Mouse (Mus musculus) stomach, embryonic 14.5 days (tissue): ENCODE results near the gene Slc2a12. TPM values are rescaled to one million over a fixed set of nuclear protein-coding genes. Genes with fewer than 3 reads are reported as not detected.
A peak's percentile ranks its signal among the peaks of the same experiment; 100 is the strongest.

Source experiments
- ATAC-seq: fragments of 200-750 bp; cut with Nextera tagmentation; 2 replicates; pipeline ENCODE4 v1.8.0; 2017; ENCODE audit warnings: low read depth, moderate TSS enrichment; ENCODE audit not compliant: insufficient number of reproducible peaks, insufficient read depth, low FRiP score
- H3K27ac ChIP-seq: fragments of 300-500 bp; sonication (generic); 2 replicates; pipeline ENCODE4 v1.5.1; 2014; ENCODE audit warnings: mild to moderate bottlenecking, low read length, moderate library complexity, mixed read lengths
- H3K27me3 ChIP-seq: fragments of 300-500 bp; sonication (generic); 2 replicates; pipeline ENCODE4 v1.6.1; 2014; ENCODE audit warnings: low read length, control low read depth, mixed read lengths; ENCODE audit not compliant: control insufficient read depth, insufficient read depth
- H3K36me3 ChIP-seq: fragments of 300-500 bp; sonication (generic); 2 replicates; pipeline ENCODE4 v1.6.1; 2014; ENCODE audit warnings: mild to moderate bottlenecking, control low read depth, low read length, moderate library complexity, mixed read lengths; ENCODE audit not compliant: control insufficient read depth, insufficient read depth
- H3K4me1 ChIP-seq: fragments of 300-500 bp; sonication (generic); 2 replicates; pipeline ENCODE4 v1.6.1; 2014; ENCODE audit warnings: low read length, control low read depth, mixed read lengths; ENCODE audit not compliant: control insufficient read depth, insufficient read depth
- H3K4me2 ChIP-seq: fragments of 300-500 bp; sonication (generic); replicated peaks from 2 replicates; pipeline ENCODE4 v1.6.1; 2014; ENCODE audit warnings: low read depth, low read length, control low read depth
- H3K4me3 ChIP-seq: fragments of 300-500 bp; sonication (generic); 2 replicates; pipeline ENCODE4 v1.5.1; 2014; ENCODE audit warnings: low read depth, low read length, control low read depth
- H3K9ac ChIP-seq: fragments of 300-500 bp; sonication (generic); replicated peaks from 2 replicates; pipeline ENCODE4 v1.6.1; 2014; ENCODE audit warnings: low read depth, mild to moderate bottlenecking, control low read depth, low read length, moderate library complexity, mixed read lengths
- H3K9me3 ChIP-seq: fragments of 300-500 bp; sonication (generic); 2 replicates; pipeline ENCODE4 v1.6.1; 2016; ENCODE audit warnings: low read depth, low read length, control low read depth; ENCODE audit not compliant: control insufficient read depth
- WGBS: fragments of 180-500 bp; shearing (Covaris S2); extraction: QIAGEN DNeasy Blood & Tissue Kit; methylation state at CpG from one replicate; pipeline ENCODE4 v1.1.7; 2014; 5-methylcytosine and 5-hydroxymethylcytosine counted together
- polyA plus RNA-seq: library from polyadenylated mRNA; unstranded; fragments of >200 nt; fragmentation: Nextera tagmentation; extraction: Ambion mirVana; gene quantifications from 2 replicates; pipeline ENCODE4 v1.2.1, GENCODE M21; 2014

Slc2a12 gene
- polyA plus RNA-seq, 1 experiment from 2014 or later: 2.8 TPM

DNA sequence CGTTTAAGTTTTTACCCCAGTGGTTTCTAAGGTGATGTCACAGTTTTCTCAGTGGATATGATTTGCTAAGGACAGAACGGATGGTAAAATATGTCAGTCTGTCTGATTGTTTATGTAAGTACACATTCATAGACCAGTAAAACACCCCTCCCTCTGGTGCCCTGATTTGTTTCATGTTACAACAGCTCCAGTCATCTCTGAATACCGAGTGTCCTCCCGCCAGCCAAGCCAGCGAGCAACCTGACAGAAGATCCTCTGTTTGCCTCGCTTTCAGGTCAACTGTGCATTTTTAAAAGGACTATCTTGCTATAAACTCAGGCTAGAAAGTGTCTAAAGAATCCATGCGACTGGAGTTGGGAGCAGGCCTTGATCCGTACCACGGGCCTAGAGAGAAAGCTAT, 640 bp upstream of the Slc2a12 start:
- H3K4me3 ChIP-seq: no peak overlapping the region
- no peaks in the 10 kb centered on the region for H3K36me3 ChIP-seq
- no peak overlapping the region for H3K4me2 ChIP-seq
- peaks cover 4% of the 10 kb centered on the region; the same call in 1 of the 2 replicates for H3K4me1 ChIP-seq
- H3K9ac ChIP-seq: no peak overlapping the region
- H3K27me3 ChIP-seq: no peaks in the 10 kb centered on the region
- WGBS: 55% methylated on average over 9 of the region's 9 CpGs
- peaks cover 5% of the 10 kb centered on the region; the same call in 1 of the 2 replicates for H3K9me3 ChIP-seq
- H3K27ac ChIP-seq: no peak overlapping the region
- ATAC-seq: no peak

DNA sequence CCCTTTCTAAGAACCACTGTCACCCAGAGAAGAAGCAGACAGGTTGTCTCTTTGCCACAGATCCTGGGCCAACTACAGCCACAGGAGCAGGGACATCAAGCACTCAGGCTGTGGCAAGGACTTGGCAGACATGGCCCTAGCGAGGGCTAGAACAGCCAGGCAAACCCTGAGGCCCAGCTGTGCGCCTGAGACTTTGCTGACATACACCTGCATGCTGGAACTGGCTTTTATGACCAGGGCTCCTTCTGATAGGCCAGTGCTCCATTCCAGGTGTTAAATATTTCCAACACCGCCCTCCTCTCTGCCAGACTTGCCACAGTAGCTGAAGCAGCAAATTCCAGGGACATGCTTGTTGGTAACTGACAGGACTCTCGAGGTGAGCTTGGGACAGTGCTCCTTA, 3.9 kb downstream of the Slc2a12 start:
- H3K4me3 ChIP-seq: no peak overlapping the region
- H3K4me1 ChIP-seq: peaks cover 4% of the 10 kb centered on the region; the same call in 1 of the 2 replicates
- H3K27ac ChIP-seq: no peak overlapping the region
- no peaks in the 10 kb centered on the region for H3K27me3 ChIP-seq
- peaks cover 5% of the 10 kb centered on the region; the same call in 1 of the 2 replicates for H3K9me3 ChIP-seq
- no peak overlapping the region for H3K9ac ChIP-seq
- no peak overlapping the region for H3K4me2 ChIP-seq
- 68% methylated on average over 4 of the region's 4 CpGs for WGBS
- 0 out of 2 replicates have a peak, but pooled peaks have one; percentile 62 for ATAC-seq
- no peaks in the 10 kb centered on the region for H3K36me3 ChIP-seq

DNA sequence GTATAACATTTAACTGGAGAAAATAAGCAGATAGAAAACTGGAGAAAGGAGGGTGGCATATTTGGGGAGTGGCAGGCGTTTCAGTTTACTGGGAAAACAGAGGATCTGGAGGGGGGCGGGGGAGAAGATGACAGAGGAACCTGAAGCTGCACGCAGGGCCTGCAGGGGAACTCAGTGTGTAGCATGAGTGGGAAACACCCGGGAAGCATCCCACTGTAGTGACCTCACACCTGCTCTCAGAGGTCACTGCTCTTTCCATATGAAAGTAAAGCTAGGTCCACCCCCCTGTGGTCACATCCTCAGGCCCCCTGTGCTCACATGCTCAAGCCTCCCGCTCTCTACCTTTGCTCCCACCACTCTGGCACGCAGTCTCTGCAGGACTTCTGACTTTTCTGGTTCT, 9.0 kb downstream of the Slc2a12 start:
- Histone ChIP-seq H3K9me3 (no peaks in the 10 kb centered on the region), H3K4me2 (no peak overlapping the region), H3K27me3 (no peaks in the 10 kb centered on the region), H3K36me3 (no peaks in the 10 kb centered on the region), H3K27ac (no peak overlapping the region), H3K4me1 (no peaks in the 10 kb centered on the region), H3K9ac (no peak overlapping the region), H3K4me3 (no peak overlapping the region)
- ATAC-seq: no peak
- 42% methylated on average over 6 of the region's 6 CpGs for WGBS

DNA sequence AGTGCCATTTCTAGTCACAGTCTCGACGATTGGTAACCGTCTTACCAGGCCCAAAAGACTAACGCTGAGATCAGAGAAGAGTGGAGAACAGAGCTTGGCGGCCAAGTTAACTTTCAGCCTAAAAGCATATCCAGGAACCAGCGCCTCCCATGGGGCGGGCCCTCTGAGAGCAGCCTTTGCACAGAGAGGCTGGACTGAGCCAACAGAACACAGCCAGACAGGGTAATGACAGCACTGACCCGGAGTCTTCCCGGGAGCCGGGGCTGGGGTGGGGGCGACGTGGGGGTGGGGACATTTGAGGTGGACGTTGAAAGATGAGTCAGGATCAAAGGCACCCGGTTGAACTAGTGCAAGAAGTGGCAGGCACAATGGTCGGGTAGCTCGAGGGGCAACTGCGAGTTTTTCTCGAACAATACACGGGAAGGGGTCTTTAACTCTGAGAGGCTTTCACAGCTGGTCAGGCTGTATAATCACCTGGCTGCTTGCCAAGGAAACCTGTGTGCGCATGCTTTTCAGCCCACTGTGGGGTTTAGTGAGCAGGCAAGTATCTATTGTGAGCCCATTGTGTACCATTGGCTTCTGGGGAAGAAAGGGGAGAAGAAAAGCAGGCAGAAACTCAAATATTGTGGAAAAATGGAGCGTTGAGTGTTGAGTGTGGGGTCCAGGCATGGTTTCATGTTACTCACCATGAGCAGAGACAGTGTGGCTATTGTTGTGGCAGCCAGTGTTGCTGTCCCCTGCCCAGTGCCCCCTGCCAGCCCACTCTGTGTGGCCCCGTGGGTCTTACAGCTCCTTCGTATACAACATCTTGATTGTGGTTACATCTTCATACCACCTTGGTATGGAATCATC, 13.9 kb downstream of the Slc2a12 start:
- H3K27me3 ChIP-seq: no peaks in the 10 kb centered on the region
- H3K9ac ChIP-seq: no peak overlapping the region
- 35% methylated on average over 23 of the region's 23 CpGs for WGBS
- peak overlapping the region; percentile 25; the same call in 1 of the 2 replicates for H3K4me2 ChIP-seq
- no peaks in the 10 kb centered on the region for H3K9me3 ChIP-seq
- no peaks in the 10 kb centered on the region for H3K36me3 ChIP-seq
- H3K27ac ChIP-seq: peak overlapping the region; percentile 74
- H3K4me1 ChIP-seq: 0 out of 2 replicates have a peak, but pooled peaks cover 5% of the 10 kb centered on the region
- ATAC-seq: peak; percentile 85
- H3K4me3 ChIP-seq: no peak overlapping the region

DNA sequence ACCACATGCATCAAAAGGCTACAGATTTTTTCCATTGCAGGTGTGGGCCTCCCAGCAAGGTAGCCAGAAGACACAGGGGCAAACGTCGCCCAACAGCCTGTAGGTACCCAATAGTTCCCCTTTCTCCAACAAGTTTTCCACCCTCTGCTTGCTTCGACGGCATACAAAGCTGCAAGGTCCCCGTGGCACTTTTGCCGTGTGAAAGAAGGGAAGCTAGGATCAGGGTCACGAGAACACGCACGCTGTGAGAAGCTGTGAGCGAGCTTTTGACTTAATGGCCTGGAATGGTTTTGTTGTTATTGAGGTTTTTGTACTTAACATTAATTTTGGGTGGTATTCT, 14.5 kb downstream of the Slc2a12 start:
- Histone ChIP-seq H3K9ac (no peak overlapping the region), H3K36me3 (no peaks in the 10 kb centered on the region), H3K4me3 (no peak overlapping the region), H3K27ac (peak overlapping the region; percentile 74), H3K27me3 (no peaks in the 10 kb centered on the region), H3K4me2 (no peak overlapping the region), H3K4me1 (0 out of 2 replicates have a peak, but pooled peaks cover 5% of the 10 kb centered on the region), H3K9me3 (no peaks in the 10 kb centered on the region)
- 88% methylated on average over 10 of the region's 10 CpGs for WGBS
- no peak; the same call in 1 of the 2 replicates for ATAC-seq

DNA sequence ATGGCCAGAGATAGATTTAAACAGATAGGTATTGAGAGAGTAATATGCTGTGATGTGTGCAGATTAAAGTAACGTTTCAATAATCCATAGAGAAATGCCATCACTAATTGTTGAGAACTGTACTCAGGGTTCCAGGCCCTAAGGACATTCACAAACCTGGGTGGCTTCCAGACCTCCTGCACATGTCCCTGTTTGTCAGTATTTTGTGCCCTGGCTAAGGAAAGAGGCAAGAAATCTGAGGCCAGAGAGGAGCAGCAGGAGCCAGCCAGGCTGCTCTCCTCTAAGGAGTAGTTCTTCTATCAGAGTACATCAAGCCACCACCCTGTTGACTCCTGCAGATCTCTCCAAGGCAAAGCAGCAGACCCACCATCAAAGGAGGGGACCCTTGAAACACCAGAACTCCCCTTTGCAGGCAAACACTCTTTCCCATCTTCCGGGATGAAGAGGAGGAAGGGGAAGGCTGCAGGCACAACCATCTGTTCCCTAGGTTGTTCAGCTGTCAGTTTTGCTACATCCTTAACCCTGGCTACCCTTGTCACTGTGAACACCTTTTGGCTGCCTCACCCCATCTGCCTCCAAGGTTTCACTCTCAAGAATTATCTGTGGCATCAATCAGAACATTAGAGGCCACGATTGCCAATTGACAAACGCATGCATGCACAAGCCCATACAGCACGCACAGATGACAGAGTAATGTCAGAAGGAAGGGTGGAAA, 15.6 kb downstream of the Slc2a12 start:
- 0 out of 2 replicates have a peak, but pooled peaks cover 5% of the 10 kb centered on the region for H3K4me1 ChIP-seq
- no peaks in the 10 kb centered on the region for H3K9me3 ChIP-seq
- no peak overlapping the region for H3K9ac ChIP-seq
- H3K4me2 ChIP-seq: no peak overlapping the region
- no peaks in the 10 kb centered on the region for H3K36me3 ChIP-seq
- H3K27ac ChIP-seq: no peak overlapping the region
- 81% methylated on average over 5 of the region's 5 CpGs for WGBS
- no peak overlapping the region for H3K4me3 ChIP-seq
- H3K27me3 ChIP-seq: no peaks in the 10 kb centered on the region
- ATAC-seq: no peak

DNA sequence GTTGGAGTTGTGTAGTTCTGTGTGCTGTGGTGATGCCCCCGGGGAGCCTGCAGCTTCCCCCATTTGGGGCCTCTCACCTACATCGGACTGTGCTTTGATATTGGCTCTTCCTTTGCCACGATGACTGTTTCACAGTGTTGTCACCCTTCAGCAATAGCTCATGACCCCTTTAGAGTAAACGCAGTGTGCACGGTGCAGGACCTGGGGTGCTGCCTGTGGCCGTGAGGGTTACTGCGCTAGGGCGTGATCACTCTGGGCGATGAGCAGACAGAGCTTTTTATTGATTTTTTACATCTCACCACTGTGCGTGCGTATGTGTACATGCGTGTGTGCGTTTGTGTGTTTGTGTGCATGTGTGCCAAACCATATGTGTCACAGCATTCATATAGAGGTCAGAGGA, 23.7 kb downstream of the Slc2a12 start:
- 87% methylated on average over 13 of the region's 13 CpGs for WGBS
- Histone ChIP-seq H3K27me3 (no peaks in the 10 kb centered on the region), H3K36me3 (no peaks in the 10 kb centered on the region), H3K9me3 (no peaks in the 10 kb centered on the region), H3K27ac (no peak overlapping the region), H3K4me3 (no peak overlapping the region), H3K4me1 (no peaks in the 10 kb centered on the region), H3K9ac (no peak overlapping the region), H3K4me2 (no peak overlapping the region)
- no peak for ATAC-seq

DNA sequence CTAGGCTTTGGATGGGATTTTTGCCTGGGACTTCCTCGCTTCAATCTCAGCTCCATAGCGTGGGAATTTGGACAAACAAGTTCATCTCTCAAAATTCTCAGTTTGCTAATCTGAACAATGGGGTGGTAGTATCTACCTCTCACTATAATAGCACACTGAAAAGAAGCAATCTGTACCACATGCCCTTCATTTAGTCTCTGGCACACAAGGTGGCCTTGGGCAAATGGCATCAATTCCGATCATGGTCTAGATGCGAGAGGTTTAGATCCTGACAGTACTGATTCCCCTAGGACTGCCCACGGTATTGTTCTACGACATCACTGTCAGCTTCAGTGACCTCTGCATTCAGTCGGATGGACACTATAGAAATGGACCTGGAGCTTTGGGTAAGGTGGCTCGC, 29.4 kb downstream of the Slc2a12 start:
- H3K9me3 ChIP-seq: 0 out of 2 replicates have a peak, but pooled peaks cover 4% of the 10 kb centered on the region
- H3K27me3 ChIP-seq: no peaks in the 10 kb centered on the region
- WGBS: 93% methylated on average over 8 of the region's 8 CpGs
- H3K4me2 ChIP-seq: no peak overlapping the region
- H3K4me1 ChIP-seq: no peaks in the 10 kb centered on the region
- no peak for ATAC-seq
- no peak overlapping the region for H3K27ac ChIP-seq
- no peak overlapping the region for H3K9ac ChIP-seq
- no peak overlapping the region for H3K4me3 ChIP-seq
- no peaks in the 10 kb centered on the region for H3K36me3 ChIP-seq
